Mouse (Mus musculus): Measurements from ENCODE around the gene Olfr843. TPM values are rescaled to one million over a fixed set of nuclear protein-coding genes. Genes with fewer than 3 reads are reported as not detected.

The Olfr843 gene
- polyA plus RNA-seq (2012; rRNA removed), result not detected in 2 replicates

- TF ChIP-seq CTCF (IDR thresholded peaks at IDR 0.05; ENCODE audit: borderline replicate concordance, insufficient read depth, low read depth, low read length) (no peak), POLR2A (IDR thresholded peaks at IDR 0.05; ENCODE audit: borderline replicate concordance, insufficient read depth, low read length) (no peak)
Measured at GRCm38 (mm10) chr9:19251887-19252286, at the start of gene Olfr843. Gene Olfr843, minus strand, starts transcription at chr9:19251987.

More at GRCm38 (mm10) chr9:19251887-19252286, at the start of gene Olfr843:
- H3K4me1 ChIP-seq (ENCODE audit: control insufficient read depth, insufficient read depth, low read length), result no peaks in the 10 kb centered on the region
- 76% methylated on average over 2 of the region's 2 CpGs for WGBS
- H3K27ac ChIP-seq (ENCODE audit: insufficient read depth, low read length), result no peak within 1 kb of the TSS
- no peak for DNase-seq
- no peaks in the 10 kb centered on the region for H3K27me3 ChIP-seq (ENCODE audit: control insufficient read depth, insufficient read depth, low read length)
- H3K4me3 ChIP-seq (replicated peaks; ENCODE audit: insufficient read depth, low read depth, low read length), result no peak within 1 kb of the TSS

Other genes starting within 250 kb of the Olfr843 start
- gene Olfr835, start 219.3 kb downstream of the Olfr843 start, polyA plus RNA-seq (2012; rRNA removed), result not detected in 2 replicates
- not detected in 2 replicates for gene Olfr836, start 131.6 kb downstream of the Olfr843 start, polyA plus RNA-seq (2012; rRNA removed)
- gene Olfr837, start 115.7 kb downstream of the Olfr843 start, polyA plus RNA-seq (2012; rRNA removed), result not detected in 2 replicates
- not detected in 2 replicates for gene Olfr839-ps1, start 74.7 kb downstream of the Olfr843 start, polyA plus RNA-seq (2012; rRNA removed)
- gene Olfr844, start 64.4 kb upstream of the Olfr843 start, polyA plus RNA-seq (2012; rRNA removed), result not detected in 2 replicates
- gene Olfr845, start 84.5 kb upstream of the Olfr843 start, polyA plus RNA-seq (2012; rRNA removed), result not detected in 2 replicates
- gene Olfr846, start 112.0 kb upstream of the Olfr843 start, polyA plus RNA-seq (2012; rRNA removed), result not detected in 2 replicates
- gene Olfr847, start 126.7 kb upstream of the Olfr843 start, polyA plus RNA-seq (2012; rRNA removed), result not detected in 2 replicates
- not detected in 2 replicates for gene Olfr849, start 188.3 kb upstream of the Olfr843 start, polyA plus RNA-seq (2012; rRNA removed)
- gene Olfr850, start 226.3 kb upstream of the Olfr843 start, polyA plus RNA-seq (2012; rRNA removed), result not detected in 2 replicates
- gene Olfr851, start 241.3 kb upstream of the Olfr843 start, polyA plus RNA-seq (2012; rRNA removed), result not detected in 2 replicates